Mouse (Mus musculus) megakaryocyte-erythroid progenitor cell, adult 5 weeks (primary cell): ENCODE measurements around the gene Vasp. TPM values are rescaled to one million over a fixed set of nuclear protein-coding genes. Genes with fewer than 3 reads are reported as not detected.

Source experiments
- polyA plus RNA-seq: library from polyadenylated mRNA; stranded (reverse); fragments of >175 nt; gene quantifications from 2 replicates; pipeline ENCODE4 v1.2.3, GENCODE M21; 2012

The Vasp gene
- polyA plus RNA-seq: 292 and 301 TPM in 2 replicates

DNA sequence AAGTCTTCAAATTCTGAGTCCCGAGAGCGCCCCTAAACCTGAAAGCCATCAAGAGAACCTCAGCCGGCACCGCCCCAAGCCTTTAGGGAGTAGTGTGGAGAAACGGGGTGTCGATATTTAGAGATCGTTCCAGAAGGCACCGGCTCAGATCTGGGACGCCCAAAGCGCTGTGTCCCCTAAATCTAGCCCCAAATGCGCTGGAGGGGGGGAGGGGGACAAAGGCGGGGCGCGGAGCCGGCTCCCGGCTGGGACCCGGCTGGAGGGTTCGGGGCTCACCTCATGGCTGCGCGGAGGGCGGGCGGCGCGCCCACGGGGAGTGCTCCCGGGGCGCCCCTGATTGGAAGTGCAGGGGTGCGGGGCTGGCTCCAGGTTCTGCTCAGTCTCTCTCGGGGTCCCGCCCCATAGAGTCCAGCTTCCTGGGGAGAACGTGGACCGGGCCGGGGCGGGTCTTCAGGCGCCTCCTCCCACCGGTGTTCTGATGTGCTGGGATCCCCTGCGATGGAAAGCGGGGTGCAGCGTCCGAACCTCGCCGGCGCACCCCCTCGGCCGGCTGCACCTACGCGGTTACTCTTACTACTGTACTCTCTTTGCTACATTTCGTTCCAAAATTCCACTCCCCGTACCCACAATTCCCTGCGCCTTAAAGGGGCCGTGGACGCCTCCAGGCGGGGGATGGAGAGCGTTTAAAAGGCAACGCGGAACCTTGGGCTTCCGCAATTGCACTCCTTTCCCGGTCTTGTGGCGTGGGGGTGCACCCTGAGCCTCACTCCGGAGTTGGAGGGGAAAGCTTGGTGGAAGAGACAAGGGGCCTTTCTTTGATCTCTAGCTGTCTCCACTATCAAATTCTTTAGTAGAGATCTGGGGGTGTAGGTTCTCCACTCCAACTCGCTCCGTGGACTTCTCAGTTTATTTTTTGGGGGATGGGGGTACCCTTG is at the start of gene Vasp:
Gene Vasp (minus strand): TSS at position 580 of the 935 bp plus-strand sequence.

GRCm38 (mm10) chr7:19309884-19310641 is 38.4 kb upstream of the Vasp start, which contains the start of gene Fosb:
Gene Fosb, minus strand, starts transcription at chr7:19310051.

GRCm38 (mm10) chr7:19282385-19282784 is 10.8 kb upstream of the Vasp start, which contains the start of gene Rtn2:
Gene Rtn2, plus strand, starts transcription at chr7:19282624.

GRCm38 (mm10) chr7:19279581-19280114 is 8.0 kb upstream of the Vasp start, which contains the start of gene Ppm1n:
Gene Ppm1n, minus strand, starts transcription at chr7:19280064.

GRCm38 (mm10) chr7:19227883-19228792 is 43.5 kb downstream of the Vasp start, which contains the start of gene Opa3:
Gene Opa3, plus strand, starts transcription at chr7:19228334.

DNA sequence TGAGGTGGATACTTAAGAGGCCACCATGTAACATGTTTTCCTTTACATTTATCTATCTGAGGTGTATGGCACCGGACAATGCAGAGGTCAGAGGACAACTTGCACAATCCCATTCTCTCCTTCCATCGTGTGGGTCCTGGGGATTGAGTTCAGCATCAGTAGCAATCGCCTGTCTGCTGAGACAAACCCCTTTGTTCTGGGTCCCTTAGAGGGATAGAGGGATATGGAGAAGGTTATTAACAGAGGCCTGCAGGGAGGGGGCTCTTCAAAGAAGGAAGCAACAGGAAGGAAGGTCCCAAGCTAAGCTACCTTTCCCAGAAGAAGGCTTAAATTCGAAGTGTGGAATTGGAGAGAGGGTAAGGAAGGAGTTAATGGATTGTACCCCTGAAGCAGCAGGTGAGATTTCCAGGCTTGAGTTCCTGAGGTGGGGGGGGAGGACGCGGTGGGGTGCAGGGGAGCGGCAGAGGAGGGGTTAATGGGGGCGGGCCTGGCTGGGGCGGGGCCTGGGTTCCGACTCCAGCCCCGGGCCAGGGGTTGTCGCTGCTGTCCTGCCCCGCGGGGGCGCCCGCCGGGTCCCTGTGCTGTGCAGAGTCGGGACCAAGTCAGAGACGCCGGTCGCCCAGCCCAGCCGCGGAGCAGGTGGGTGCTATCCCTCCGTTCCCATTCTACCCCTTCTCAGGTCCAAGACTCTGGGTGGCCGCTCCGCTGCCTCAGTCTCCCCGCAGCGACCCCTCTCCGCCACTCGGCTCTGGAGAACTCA is 59.4 kb downstream of the Vasp start, which contains the start of gene Gpr4:
Gene Gpr4 (plus strand): TSS at position 543 of the 760 bp plus-strand sequence.

Other genes starting within 250 kb of the Vasp start
- not detected in 2 replicates for gene Foxa3, start 248.3 kb downstream of the Vasp start, polyA plus RNA-seq
- 198 and 236 TPM in 2 replicates for gene Sympk, start 247.4 kb downstream of the Vasp start, polyA plus RNA-seq
- gene Rsph6a, start 217.1 kb downstream of the Vasp start, polyA plus RNA-seq: 0.05 TPM in 1 of 2 replicates, not detected in the other
- 41.0 and 66.8 TPM in 2 replicates for gene Dmwd, start 195.6 kb downstream of the Vasp start, polyA plus RNA-seq
- gene Dmpk, start 188.0 kb downstream of the Vasp start, polyA plus RNA-seq: 13.5 and 23.0 TPM in 2 replicates
- 13.5 and 23.0 TPM in 2 replicates for gene Six5, start 177.2 kb downstream of the Vasp start, polyA plus RNA-seq
- gene Gm4969, start 153.4 kb downstream of the Vasp start, polyA plus RNA-seq: 0.06 TPM in 1 of 2 replicates, not detected in the other
- 16.3 and 20.9 TPM in 2 replicates for gene Fbxo46, start 152.0 kb downstream of the Vasp start, polyA plus RNA-seq
- 11.6 and 14.2 TPM in 2 replicates for gene Qpctl, start 122.5 kb downstream of the Vasp start, polyA plus RNA-seq
- 52.2 and 53.2 TPM in 2 replicates for gene Snrpd2, start 122.1 kb downstream of the Vasp start, polyA plus RNA-seq
- 0.02 and 0.15 TPM in 2 replicates for gene Gipr, start 105.7 kb downstream of the Vasp start, polyA plus RNA-seq
- gene Eml2, start 95.4 kb downstream of the Vasp start, polyA plus RNA-seq: 19.2 and 24.7 TPM in 2 replicates
- gene Gpr4, start 59.3 kb downstream of the Vasp start, polyA plus RNA-seq: 0.10 and 0.34 TPM in 2 replicates
- 15.0 and 16.4 TPM in 2 replicates for gene Opa3, start 43.5 kb downstream of the Vasp start, polyA plus RNA-seq
- 0.04 and 1.4 TPM in 2 replicates for gene Ppm1n, start 8.2 kb upstream of the Vasp start, polyA plus RNA-seq
- gene Rtn2, start 10.8 kb upstream of the Vasp start, polyA plus RNA-seq: 0.21 and 0.27 TPM in 2 replicates
- 1,389 and 2,050 TPM in 2 replicates for gene Fosb, start 38.2 kb upstream of the Vasp start, polyA plus RNA-seq
- gene Ercc1, start 73.0 kb upstream of the Vasp start, polyA plus RNA-seq: 101 and 103 TPM in 2 replicates
- 27.5 and 29.4 TPM in 2 replicates for gene Cd3eap, start 87.7 kb upstream of the Vasp start, polyA plus RNA-seq
- gene Ppp1r13l, start 87.9 kb upstream of the Vasp start, polyA plus RNA-seq: 25.2 and 26.0 TPM in 2 replicates
- gene Ercc2, start 110.2 kb upstream of the Vasp start, polyA plus RNA-seq: 53.5 and 65.8 TPM in 2 replicates
- 0.63 and 0.65 TPM in 2 replicates for gene Klc3, start 132.3 kb upstream of the Vasp start, polyA plus RNA-seq
- 3.2 and 3.9 TPM in 2 replicates for gene Ckm, start 133.0 kb upstream of the Vasp start, polyA plus RNA-seq
- 76.5 and 81.2 TPM in 2 replicates for gene Mark4, start 187.0 kb upstream of the Vasp start, polyA plus RNA-seq
- gene Exoc3l2, start 191.5 kb upstream of the Vasp start, polyA plus RNA-seq: 8.3 and 12.5 TPM in 2 replicates
- 5.2 and 5.9 TPM in 2 replicates for gene Bloc1s3, start 236.6 kb upstream of the Vasp start, polyA plus RNA-seq
- gene Trappc6a, start 236.6 kb upstream of the Vasp start, polyA plus RNA-seq: 181 and 197 TPM in 2 replicates
- 0.23 and 0.40 TPM in 2 replicates for gene Nkpd1, start 246.0 kb upstream of the Vasp start, polyA plus RNA-seq